Mouse (Mus musculus) right cerebral cortex, postnatal 10 days (tissue): ENCODE data around the gene Ccdc124.

Experiments
- DNase-seq, 2 experiments: peaks; one replicate each; pipeline ENCODE4 v3.0.0; 2021; ENCODE audit warnings: low spot score in 2 of 2

Gene Ccdc124

DNA sequence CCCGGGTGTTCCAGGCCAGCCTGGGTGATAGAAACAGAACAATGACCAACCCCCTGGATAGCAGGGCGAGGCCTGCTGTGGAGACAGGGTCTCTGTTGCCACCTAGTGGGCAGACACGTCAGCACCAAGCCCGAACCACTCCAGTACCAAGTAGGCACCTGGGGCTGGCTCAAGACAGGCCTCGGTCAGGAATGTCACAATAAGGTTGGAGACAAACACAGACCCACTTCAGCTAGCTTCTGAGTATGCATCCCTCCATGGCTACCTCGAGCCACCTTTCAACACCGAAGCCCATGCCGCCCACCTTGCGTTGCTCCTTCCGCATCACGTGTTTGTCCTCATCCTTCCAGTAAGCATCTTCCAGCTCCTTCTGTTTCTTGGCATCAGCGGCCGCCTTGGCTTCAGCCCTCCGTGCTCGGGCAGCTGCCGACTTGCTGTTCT is 4.1 kb downstream of the Ccdc124 start:
- peak; percentile 88 to 89 for DNase-seq

GRCm38 (mm10) chr8:70869199-70869571 is 4.5 kb downstream of the Ccdc124 start:
- DNase-seq: no peak

DNA sequence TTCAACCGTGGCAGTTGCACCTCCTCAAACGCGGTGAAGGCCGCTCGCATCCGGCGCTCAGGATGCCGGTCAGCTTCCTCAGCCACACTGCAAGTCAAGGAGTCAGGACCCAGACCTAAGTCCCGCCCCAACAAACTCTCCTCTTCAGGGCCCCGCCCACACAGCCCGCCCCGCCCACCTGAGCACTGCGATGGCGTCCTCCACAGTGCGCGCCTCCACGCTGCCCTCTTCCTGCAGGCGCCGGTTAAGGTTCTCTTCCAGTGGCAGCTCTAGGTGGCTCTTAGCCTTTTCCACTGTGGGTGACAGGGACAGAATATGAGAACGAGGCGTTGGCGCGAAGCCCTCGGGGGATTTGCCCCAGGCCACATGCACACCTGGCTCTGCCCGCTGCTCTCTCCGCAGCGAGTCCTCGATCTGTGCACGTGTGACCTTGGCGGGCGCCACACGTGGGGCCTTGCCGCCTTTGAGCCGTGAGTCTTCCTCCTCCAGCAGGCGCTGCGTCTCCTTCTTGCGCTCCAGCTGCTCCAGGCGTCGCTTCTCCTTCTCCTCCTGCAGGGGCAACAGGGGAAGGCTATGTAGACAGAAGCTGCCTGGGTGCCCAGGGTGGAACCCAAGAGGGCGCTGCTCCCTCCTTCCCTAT is 5.1 kb downstream of the Ccdc124 start:
- DNase-seq: peak in 1 of 2 experiments; percentile 70

DNA sequence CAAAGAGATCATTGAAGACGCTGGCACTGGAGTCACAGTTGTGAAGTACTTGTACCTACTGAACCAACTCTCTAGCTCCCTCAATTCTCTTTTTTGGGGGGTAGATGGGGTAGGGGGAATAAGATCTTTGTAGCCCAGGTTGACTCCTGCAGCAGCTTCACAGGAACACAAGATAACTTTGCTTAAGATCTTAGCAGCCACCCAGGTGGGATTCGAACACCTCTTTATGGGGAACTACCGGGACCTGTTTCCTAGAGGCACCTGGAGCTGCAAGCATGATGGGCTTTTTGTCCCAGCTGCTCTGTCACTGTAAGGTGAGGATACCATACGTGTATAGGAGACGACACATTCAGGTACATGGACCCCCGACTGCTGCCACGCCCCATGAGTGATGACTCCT is 7.2 kb downstream of the Ccdc124 start:
- no peak for DNase-seq

GRCm38 (mm10) chr8:70866001-70866520 is 7.7 kb downstream of the Ccdc124 start:
- DNase-seq: no peak

GRCm38 (mm10) chr8:70865350-70866000 is 8.3 kb downstream of the Ccdc124 start:
- DNase-seq: peak; percentile 100

- peak in 1 of 2 experiments; percentile 74 for DNase-seq
Measured at GRCm38 (mm10) chr8:70864712-70865221, 9.0 kb downstream of the Ccdc124 start.

- peak; percentile 70 to 71 for DNase-seq
Measured at GRCm38 (mm10) chr8:70863956-70864711, 9.6 kb downstream of the Ccdc124 start.

GRCm38 (mm10) chr8:70862824-70863641 is 10.7 kb downstream of the Ccdc124 start, which contains the start of gene Kcnn1:
Gene Kcnn1 (minus strand): TSS chr8:70863258.
- peak in 1 of 2 experiments; percentile 55 for DNase-seq

- no peak for DNase-seq
Measured at GRCm38 (mm10) chr8:70857516-70857915, 16.2 kb downstream of the Ccdc124 start.

DNA sequence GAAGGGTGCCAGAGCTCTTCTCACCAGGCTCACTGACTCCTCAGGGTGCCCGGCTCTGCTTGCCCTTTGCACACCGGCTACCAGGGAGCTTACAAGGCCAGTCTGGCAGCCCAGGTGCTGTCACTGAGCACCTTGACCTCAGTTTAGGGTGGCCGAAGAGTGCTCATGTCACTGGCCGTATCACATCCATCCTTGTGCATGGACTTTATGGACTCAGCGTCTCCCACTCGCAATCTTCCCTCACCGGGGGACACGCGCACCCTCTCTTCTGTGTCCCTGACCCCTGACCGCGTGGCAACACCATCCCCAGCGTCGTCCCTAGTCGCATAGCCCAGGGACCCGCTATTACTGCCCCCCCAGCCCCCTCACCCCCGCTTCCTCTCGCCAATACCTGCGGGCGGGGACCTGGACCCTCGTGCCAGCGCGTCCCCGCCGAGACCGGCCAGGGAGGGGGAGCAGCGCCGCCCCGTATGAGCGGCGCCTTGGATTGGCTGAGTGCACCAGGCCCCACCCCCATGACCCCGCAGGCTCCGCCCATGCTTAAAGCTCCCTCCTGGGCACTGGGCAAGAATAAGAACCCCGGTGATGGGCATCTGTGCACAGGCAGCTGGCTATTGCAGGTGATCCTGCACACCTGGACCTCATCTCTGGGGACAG is 17.1 kb downstream of the Ccdc124 start:
- DNase-seq: peak; percentile 86 to 88

DNA sequence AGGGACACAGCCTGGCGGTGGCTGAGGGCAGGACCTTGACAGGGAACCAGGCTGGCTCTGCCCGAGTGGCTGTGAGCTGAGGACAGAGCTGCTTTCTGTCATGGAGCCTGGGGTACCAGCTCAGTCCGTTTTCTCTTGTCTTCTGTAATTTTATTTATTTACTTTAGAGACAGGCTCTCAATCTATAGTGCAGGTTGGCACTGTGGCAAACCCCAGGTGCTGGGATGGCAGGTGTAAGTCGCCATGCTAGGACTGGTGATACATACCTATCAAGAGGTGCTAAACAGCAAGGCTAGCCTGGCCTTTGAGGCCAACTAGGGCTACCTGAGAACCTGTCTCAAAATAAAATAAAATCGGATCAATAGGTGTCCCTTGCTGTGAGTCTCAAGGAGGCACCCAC is 17.7 kb downstream of the Ccdc124 start:
- no peak for DNase-seq

DNA sequence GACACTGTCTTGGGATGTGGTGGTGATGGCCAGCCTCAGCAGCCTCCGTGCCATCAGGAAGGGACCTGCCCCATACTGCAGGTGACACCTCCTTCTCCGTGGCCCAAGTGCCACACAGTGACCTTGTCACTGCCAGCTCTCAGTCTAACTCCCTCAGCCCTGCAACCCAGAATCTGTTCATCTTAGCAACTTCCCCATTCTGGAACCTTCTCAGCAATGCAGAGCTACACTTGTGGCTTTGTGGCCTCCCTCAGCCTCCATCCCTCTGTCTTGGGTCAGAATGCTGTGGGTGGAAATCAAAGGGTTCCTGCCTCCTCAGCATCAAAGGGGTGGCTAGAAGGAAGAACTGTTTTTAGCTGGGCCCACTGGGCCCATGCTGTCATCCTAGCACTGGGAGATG is 19.9 kb downstream of the Ccdc124 start:
- DNase-seq: no peak

GRCm38 (mm10) chr8:70852595-70853231 is 21.0 kb downstream of the Ccdc124 start:
- DNase-seq: no peak

DNA sequence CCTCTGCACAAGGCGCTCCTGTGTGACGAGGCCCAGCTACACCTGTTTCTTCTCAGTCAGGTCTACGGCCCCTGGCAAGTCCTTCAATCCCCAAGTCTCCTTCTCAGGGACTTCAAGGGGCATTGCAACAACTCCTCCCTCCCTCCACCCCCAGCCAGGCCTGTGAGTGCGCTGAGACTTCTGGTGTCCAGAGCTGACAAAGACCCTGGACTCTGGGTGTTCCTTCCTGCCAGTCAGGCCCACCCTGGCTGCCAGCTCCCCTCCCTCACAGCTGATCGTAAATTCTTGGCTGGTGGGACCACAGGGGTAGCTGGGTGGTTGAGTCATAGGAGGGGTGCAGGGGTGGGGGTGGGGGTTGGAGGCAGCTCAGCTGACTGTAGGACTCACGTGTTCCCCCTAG is 21.9 kb downstream of the Ccdc124 start:
- DNase-seq: no peak

- no peak for DNase-seq
Measured at GRCm38 (mm10) chr8:70850947-70851346, 22.8 kb downstream of the Ccdc124 start.

- no peak for DNase-seq
Measured at GRCm38 (mm10) chr8:70850132-70850845, 23.4 kb downstream of the Ccdc124 start.

GRCm38 (mm10) chr8:70849333-70849990 is 24.3 kb downstream of the Ccdc124 start:
- DNase-seq: no peak
